In genomic region chr19:28010471-28011395, GRCm38 (mm10) we compare ENCODE assay signal across 8 mouse cellular contexts. TPM values are rescaled to one million over a fixed set of nuclear protein-coding genes. Genes with fewer than 3 reads are reported as not detected.
DNase-seq lines count a peak whose midpoint lies in the region; ATAC-seq and TF ChIP-seq lines count a peak whose summit lies in the region.

Gene Rfx3 (minus strand): TSS chr19:28011166.

- H3K4me3 ChIP-seq in hindbrain, embryonic 15.5 days, result peak within 1 kb of the TSS; percentile 98
- peak within 1 kb of the TSS; percentile 97 for H3K4me3 ChIP-seq in left cerebral cortex, adult 2 months

- under 1% methylated on average over 62 of the region's 78 CpGs for WGBS in hindbrain, embryonic 15.5 days

- no peaks in the 10 kb centered on the region for H3K27me3 ChIP-seq in hindbrain, embryonic 15.5 days

- peak within 1 kb of the TSS; percentile 61 for H3K4me2 ChIP-seq in hindbrain, embryonic 15.5 days

- no peaks in the 10 kb centered on the region for H3K36me3 ChIP-seq in hindbrain, embryonic 15.5 days

- H3K4me1 ChIP-seq in hindbrain, embryonic 15.5 days (replicated peaks), result peaks cover 12% of the 10 kb centered on the region

- peak; percentile 91 for ATAC-seq in hindbrain, embryonic 15.5 days (ENCODE audit: low FRiP score, low read depth)
- ATAC-seq in megakaryocyte, adult 5-6 weeks (ENCODE audit: poor library complexity, severe bottlenecking), result peak; percentile 62

- peak within 1 kb of the TSS; percentile 100 for H3K27ac ChIP-seq in hindbrain, embryonic 15.5 days (replicated peaks)
- peak within 1 kb of the TSS; percentile 100 for H3K27ac ChIP-seq in left cerebral cortex, adult 2 months

- H3K9me3 ChIP-seq in hindbrain, embryonic 15.5 days, result no peaks in the 10 kb centered on the region

- DNase-seq in ZHBTc4 (ENCODE audit: low read depth, low spot score), result peak; percentile 89
- peak; percentile 58 for DNase-seq in cerebellum, adult 9-10 months
- peak; percentile 44 to 54 for DNase-seq in frontal cortex, postnatal 10 days (ENCODE audit: low spot score in 2 of 2)
- DNase-seq in left cerebral cortex, adult 2 months (ENCODE audit: extremely low spot score in 1 of 2, low spot score in 2 of 2), result peak; percentile 47 to 54
- DNase-seq in right cerebral cortex, adult 2 months (ENCODE audit: low spot score in 2 of 2), result peak; percentile 24 to 36
- peak; percentile 90 for DNase-seq in yolk sac, embryonic 10.5 days (ENCODE audit: low spot score)

- no peak for TF ChIP-seq CTCF in left cerebral cortex, adult 2 months (IDR thresholded peaks at IDR 0.05)

- intact Hi-C loops in left cerebral cortex, adult 2 months (cut with DNase I), result loop anchor here (2.0 to 10.0 kb wide), 5 partner anchors 77 to 617 kb away; no protein-coding TSS in a partner anchor

- peak within 1 kb of the TSS; percentile 97 for H3K9ac ChIP-seq in hindbrain, embryonic 15.5 days

RNA-seq across cellular contexts. Expression of gene Rfx3, which starts in this region (rescaled TPM):
- 26.0 and 26.2 TPM in 2 replicates for polyA plus RNA-seq in hindbrain, embryonic 15.5 days (2015; fragmentation: Nextera tagmentation; extraction: Ambion mirVana)
- 10 to 100 TPM; 76.3 to 82.1 TPM for total RNA-seq in left cerebral cortex, adult 2 months (2021)
- 6.2 and 7.7 TPM in 2 replicates for total RNA-seq in megakaryocyte, adult 5-6 weeks (2015)
- total RNA-seq in megakaryocyte, adult 5-6 weeks (2017), result 4.3 and 5.0 TPM in 2 replicates

Comparison
In these comparisons a context has a peak if more than half of its experiments do, and no peak if none do; other contexts are left out.
1. Peak in every context shown above with its lines: DNase-seq, ATAC-seq, H3K4me3 ChIP-seq and H3K27ac ChIP-seq.
2. RNA of gene Rfx3 (total RNA-seq): 76.3 to 82.1 TPM in left cerebral cortex, adult 2 months; 4.3 to 7.7 TPM in megakaryocyte, adult 5-6 weeks; every median in the first group is over 4 times any median in the second.
3. DNase-seq: peak in every context shown above with its lines; median percentile 90 in yolk sac, embryonic 10.5 days; 89 in ZHBTc4; 58 in cerebellum, adult 9-10 months; 50 in left cerebral cortex, adult 2 months; 49 in frontal cortex, postnatal 10 days; 30 in right cerebral cortex, adult 2 months.